Comparison of ENCODE assay signal across 8 mouse cellular contexts in genomic region chr8:104564633-104565456, GRCm38 (mm10). TPM values are rescaled to one million over a fixed set of nuclear protein-coding genes. Genes with fewer than 3 reads are reported as not detected.
DNase-seq lines count a peak whose midpoint lies in the region; ATAC-seq and TF ChIP-seq lines count a peak whose summit lies in the region.

No protein-coding gene starts in this region.

- no peaks in the 10 kb centered on the region for H3K4me1 ChIP-seq in ES-Bruce4 (ENCODE audit: control insufficient read depth, insufficient read depth, low read length)
- no peaks in the 10 kb centered on the region for H3K4me1 ChIP-seq in forebrain, embryonic 12.5 days
- peaks cover 3% of the 10 kb centered on the region; the same call in 1 of the 2 replicates for H3K4me1 ChIP-seq in heart, postnatal 0 days (ENCODE audit: control insufficient read depth, insufficient read depth)
- peaks cover 11% of the 10 kb centered on the region; the same call in 1 of the 2 replicates for H3K4me1 ChIP-seq in liver, embryonic 15.5 days (replicated peaks)
- H3K4me1 ChIP-seq in neural tube, embryonic 12.5 days: no peaks in the 10 kb centered on the region
- H3K4me1 ChIP-seq in stomach, postnatal 0 days (replicated peaks; ENCODE audit: control insufficient read depth, insufficient read depth): no peaks in the 10 kb centered on the region

- DNase-seq in c-Kit-positive CD71-positive TER-119-positive erythroid progenitor cells, embryonic 14.5 days (ENCODE audit: low spot score): peak; percentile 88
- DNase-seq in heart, postnatal 0 days (ENCODE audit: low spot score): peak; percentile 91
- peak; percentile 90 to 95 for DNase-seq in kidney, postnatal 36 days
- DNase-seq in stomach, postnatal 0 days (ENCODE audit: low spot score): peak; percentile 94

- H3K4me2 ChIP-seq in forebrain, embryonic 12.5 days: no peak overlapping the region
- H3K4me2 ChIP-seq in heart, postnatal 0 days (ENCODE audit: low read depth, low read length): peak overlapping the region; percentile 41; the same call in 1 of the 2 replicates
- H3K4me2 ChIP-seq in liver, embryonic 15.5 days: peak overlapping the region; percentile 38
- H3K4me2 ChIP-seq in neural tube, embryonic 12.5 days (replicated peaks): peak overlapping the region; percentile 34
- H3K4me2 ChIP-seq in stomach, postnatal 0 days (replicated peaks; ENCODE audit: low read depth): no peak overlapping the region

- H3K36me3 ChIP-seq in ES-Bruce4 (ENCODE audit: control insufficient read depth, insufficient read depth, low read length, poor library complexity, severe bottlenecking): no peaks in the 10 kb centered on the region
- H3K36me3 ChIP-seq in forebrain, embryonic 12.5 days (replicated peaks): no peaks in the 10 kb centered on the region
- no peaks in the 10 kb centered on the region for H3K36me3 ChIP-seq in heart, postnatal 0 days (replicated peaks; ENCODE audit: control insufficient read depth, insufficient read depth, low read length)
- H3K36me3 ChIP-seq in liver, embryonic 15.5 days (replicated peaks): no peaks in the 10 kb centered on the region
- no peaks in the 10 kb centered on the region for H3K36me3 ChIP-seq in neural tube, embryonic 12.5 days
- H3K36me3 ChIP-seq in stomach, postnatal 0 days (ENCODE audit: control insufficient read depth, insufficient read depth, low read length): no peaks in the 10 kb centered on the region

- TF ChIP-seq CTCF in ES-Bruce4 (IDR thresholded peaks at IDR 0.05; ENCODE audit: low read depth, low read length): peak; percentile 81
- peak; percentile 97 for TF ChIP-seq CTCF in heart, postnatal 0 days (IDR thresholded peaks at IDR 0.05; ENCODE audit: low read depth)
- peak; percentile 91 for TF ChIP-seq CTCF in stomach, postnatal 0 days (IDR thresholded peaks at IDR 0.05; ENCODE audit: low read depth)

- 15% methylated on average over 22 of the region's 22 CpGs for WGBS in forebrain, embryonic 12.5 days
- 17% methylated on average over 21 of the region's 22 CpGs for WGBS in heart, postnatal 0 days
- WGBS in liver, embryonic 15.5 days (ENCODE audit: insufficient replicate concordance): 9% methylated on average over 22 of the region's 22 CpGs
- 18% methylated on average over 22 of the region's 22 CpGs for WGBS in neural tube, embryonic 12.5 days
- 18% methylated on average over 22 of the region's 22 CpGs for WGBS in stomach, postnatal 0 days

- ATAC-seq in forebrain, embryonic 12.5 days (ENCODE audit: low FRiP score): peak; percentile 77; the same call in 1 of the 2 replicates
- ATAC-seq in heart, postnatal 0 days (ENCODE audit: insufficient read depth, low read depth): peak; percentile 88
- peak; percentile 80 for ATAC-seq in liver, embryonic 15.5 days (ENCODE audit: insufficient read depth)
- ATAC-seq in neural tube, embryonic 12.5 days (ENCODE audit: low FRiP score, low read depth): peak; percentile 92
- peak; percentile 95 for ATAC-seq in stomach, postnatal 0 days (ENCODE audit: low FRiP score, low TSS enrichment)

- H3K27me3 ChIP-seq in ES-Bruce4 (ENCODE audit: control insufficient read depth, insufficient read depth, low read length, poor library complexity, severe bottlenecking): no peaks in the 10 kb centered on the region
- H3K27me3 ChIP-seq in forebrain, embryonic 12.5 days: no peaks in the 10 kb centered on the region
- no peaks in the 10 kb centered on the region for H3K27me3 ChIP-seq in heart, postnatal 0 days (ENCODE audit: control insufficient read depth, insufficient read depth, low read length)
- no peaks in the 10 kb centered on the region for H3K27me3 ChIP-seq in liver, embryonic 15.5 days
- H3K27me3 ChIP-seq in neural tube, embryonic 12.5 days (replicated peaks): no peaks in the 10 kb centered on the region
- no peaks in the 10 kb centered on the region for H3K27me3 ChIP-seq in stomach, postnatal 0 days (ENCODE audit: control insufficient read depth, insufficient read depth, low read length)

- no peaks in the 10 kb centered on the region for H3K9me3 ChIP-seq in ES-Bruce4 (replicated peaks; ENCODE audit: control insufficient read depth, insufficient read depth, low read length, poor library complexity, severe bottlenecking)
- no peaks in the 10 kb centered on the region for H3K9me3 ChIP-seq in forebrain, embryonic 12.5 days
- H3K9me3 ChIP-seq in heart, postnatal 0 days (replicated peaks; ENCODE audit: control insufficient read depth, low read length): no peaks in the 10 kb centered on the region
- no peaks in the 10 kb centered on the region for H3K9me3 ChIP-seq in liver, embryonic 15.5 days (replicated peaks)
- no peaks in the 10 kb centered on the region for H3K9me3 ChIP-seq in neural tube, embryonic 12.5 days
- no peaks in the 10 kb centered on the region for H3K9me3 ChIP-seq in stomach, postnatal 0 days (ENCODE audit: control insufficient read depth, low read length)

- TF ChIP-seq EP300 in ES-Bruce4 (IDR thresholded peaks at IDR 0.05; ENCODE audit: insufficient read depth, low read depth, low read length): no peak
- TF ChIP-seq EP300 in heart, postnatal 0 days (IDR thresholded peaks at IDR 0.05; ENCODE audit: low read depth): no peak
- TF ChIP-seq EP300 in stomach, postnatal 0 days (optimal IDR thresholded peaks at IDR 0.05): no peak

- no peak overlapping the region for H3K27ac ChIP-seq in ES-Bruce4 (ENCODE audit: insufficient read depth, low read length)
- H3K27ac ChIP-seq in forebrain, embryonic 12.5 days: no peak overlapping the region
- H3K27ac ChIP-seq in heart, postnatal 0 days (ENCODE audit: low read depth): no peak overlapping the region
- no peak overlapping the region for H3K27ac ChIP-seq in liver, embryonic 15.5 days (replicated peaks)
- H3K27ac ChIP-seq in neural tube, embryonic 12.5 days: no peak overlapping the region
- no peak overlapping the region for H3K27ac ChIP-seq in stomach, postnatal 0 days (replicated peaks)

- no peak overlapping the region for H3K9ac ChIP-seq in ES-Bruce4 (ENCODE audit: low read depth, poor library complexity, severe bottlenecking)
- no peak overlapping the region for H3K9ac ChIP-seq in forebrain, embryonic 12.5 days
- H3K9ac ChIP-seq in heart, postnatal 0 days (replicated peaks; ENCODE audit: low read depth, low read length): no peak overlapping the region
- no peak overlapping the region for H3K9ac ChIP-seq in liver, embryonic 15.5 days
- H3K9ac ChIP-seq in neural tube, embryonic 12.5 days: no peak overlapping the region
- no peak overlapping the region for H3K9ac ChIP-seq in stomach, postnatal 0 days (ENCODE audit: low read length)

- H3K4me3 ChIP-seq in ES-Bruce4 (ENCODE audit: low read depth, low read length): no peak overlapping the region
- no peak overlapping the region for H3K4me3 ChIP-seq in forebrain, embryonic 12.5 days (replicated peaks)
- no peak overlapping the region for H3K4me3 ChIP-seq in heart, postnatal 0 days (ENCODE audit: low read depth, low read length)
- H3K4me3 ChIP-seq in liver, embryonic 15.5 days (replicated peaks): no peak overlapping the region
- no peak overlapping the region for H3K4me3 ChIP-seq in neural tube, embryonic 12.5 days
- H3K4me3 ChIP-seq in stomach, postnatal 0 days (ENCODE audit: low read depth, low read length): no peak overlapping the region

- no peak for TF ChIP-seq POLR2A in ES-Bruce4 (IDR thresholded peaks at IDR 0.05; ENCODE audit: insufficient read depth, low read length)

RNA-seq across cellular contexts. Expression of gene Pdp2, which starts 26.4 kb away (rescaled TPM):
- polyA plus RNA-seq in ES-Bruce4 (2011; ENCODE audit: insufficient read depth, insufficient read length, low read depth, missing spikeins): 12.1 and 13.0 TPM in 2 replicates
- 14.2 and 14.9 TPM in 2 replicates for polyA plus RNA-seq in forebrain, embryonic 12.5 days (2016; fragmentation: Nextera tagmentation; extraction: Ambion mirVana)
- total RNA-seq in heart, postnatal 0 days (2014; rRNA removed; ENCODE audit: low replicate concordance): 4.0 and 4.2 TPM in 2 replicates
- polyA plus RNA-seq in heart, postnatal 0 days (2015; fragmentation: Nextera tagmentation; extraction: Ambion mirVana): 5.7 and 6.1 TPM in 2 replicates
- polyA plus RNA-seq in liver, embryonic 15.5 days (2015; fragmentation: Nextera tagmentation; extraction: Ambion mirVana): 3.1 and 3.5 TPM in 2 replicates
- polyA plus RNA-seq in neural tube, embryonic 12.5 days (2016; fragmentation: Nextera tagmentation; extraction: Ambion mirVana): 17.2 and 17.5 TPM in 2 replicates
- polyA plus RNA-seq in stomach, postnatal 0 days (2015; fragmentation: Nextera tagmentation; extraction: Ambion mirVana): 5.5 and 6.2 TPM in 2 replicates

RNA-seq across cellular contexts. Expression of gene Car7, which starts 30.4 kb away (rescaled TPM):
- 1.2 and 1.4 TPM in 2 replicates for polyA plus RNA-seq in ES-Bruce4 (2011; ENCODE audit: insufficient read depth, insufficient read length, low read depth, missing spikeins)
- 1.5 and 1.6 TPM in 2 replicates for polyA plus RNA-seq in forebrain, embryonic 12.5 days (2016; fragmentation: Nextera tagmentation; extraction: Ambion mirVana)
- 0.99 and 2.3 TPM in 2 replicates for total RNA-seq in heart, postnatal 0 days (2014; rRNA removed; ENCODE audit: low replicate concordance)
- polyA plus RNA-seq in heart, postnatal 0 days (2015; fragmentation: Nextera tagmentation; extraction: Ambion mirVana): 3.0 and 3.6 TPM in 2 replicates
- 5.0 and 6.1 TPM in 2 replicates for polyA plus RNA-seq in liver, embryonic 15.5 days (2015; fragmentation: Nextera tagmentation; extraction: Ambion mirVana)
- 1.3 and 1.4 TPM in 2 replicates for polyA plus RNA-seq in neural tube, embryonic 12.5 days (2016; fragmentation: Nextera tagmentation; extraction: Ambion mirVana)
- polyA plus RNA-seq in stomach, postnatal 0 days (2015; fragmentation: Nextera tagmentation; extraction: Ambion mirVana): 1.2 and 1.3 TPM in 2 replicates

RNA-seq across cellular contexts. Expression of gene Nae1, which starts 30.4 kb away (rescaled TPM):
- 114 and 125 TPM in 2 replicates for polyA plus RNA-seq in ES-Bruce4 (2011; ENCODE audit: insufficient read depth, insufficient read length, low read depth, missing spikeins)
- 124 and 128 TPM in 2 replicates for polyA plus RNA-seq in forebrain, embryonic 12.5 days (2016; fragmentation: Nextera tagmentation; extraction: Ambion mirVana)
- total RNA-seq in heart, postnatal 0 days (2014; rRNA removed; ENCODE audit: low replicate concordance): 28.9 and 45.5 TPM in 2 replicates
- 66.3 and 66.6 TPM in 2 replicates for polyA plus RNA-seq in heart, postnatal 0 days (2015; fragmentation: Nextera tagmentation; extraction: Ambion mirVana)
- 26.7 and 28.7 TPM in 2 replicates for polyA plus RNA-seq in liver, embryonic 15.5 days (2015; fragmentation: Nextera tagmentation; extraction: Ambion mirVana)
- 112 and 124 TPM in 2 replicates for polyA plus RNA-seq in neural tube, embryonic 12.5 days (2016; fragmentation: Nextera tagmentation; extraction: Ambion mirVana)
- 59.2 and 64.1 TPM in 2 replicates for polyA plus RNA-seq in stomach, postnatal 0 days (2015; fragmentation: Nextera tagmentation; extraction: Ambion mirVana)

RNA-seq across cellular contexts. Expression of gene Terb1, which starts 55.1 kb away (rescaled TPM):
- polyA plus RNA-seq in ES-Bruce4 (2011; ENCODE audit: insufficient read depth, insufficient read length, low read depth, missing spikeins): 1.1 and 1.5 TPM in 2 replicates
- 0.18 and 0.32 TPM in 2 replicates for polyA plus RNA-seq in forebrain, embryonic 12.5 days (2016; fragmentation: Nextera tagmentation; extraction: Ambion mirVana)
- total RNA-seq in heart, postnatal 0 days (2014; rRNA removed; ENCODE audit: low replicate concordance): 0.15 TPM in 1 of 2 replicates, not detected in the other
- 0.05 and 0.07 TPM in 2 replicates for polyA plus RNA-seq in heart, postnatal 0 days (2015; fragmentation: Nextera tagmentation; extraction: Ambion mirVana)
- 0.05 TPM in 1 of 2 replicates, not detected in the other for polyA plus RNA-seq in liver, embryonic 15.5 days (2015; fragmentation: Nextera tagmentation; extraction: Ambion mirVana)
- polyA plus RNA-seq in neural tube, embryonic 12.5 days (2016; fragmentation: Nextera tagmentation; extraction: Ambion mirVana): 0.18 and 0.27 TPM in 2 replicates
- 0.18 and 0.33 TPM in 2 replicates for polyA plus RNA-seq in stomach, postnatal 0 days (2015; fragmentation: Nextera tagmentation; extraction: Ambion mirVana)

RNA-seq across cellular contexts. Expression of gene Cdh16, which starts 59.4 kb away (rescaled TPM):
- polyA plus RNA-seq in ES-Bruce4 (2011; ENCODE audit: insufficient read depth, insufficient read length, low read depth, missing spikeins): not detected in 2 replicates
- polyA plus RNA-seq in forebrain, embryonic 12.5 days (2016; fragmentation: Nextera tagmentation; extraction: Ambion mirVana): not detected in 2 replicates
- total RNA-seq in heart, postnatal 0 days (2014; rRNA removed; ENCODE audit: low replicate concordance): 8.3 and 8.9 TPM in 2 replicates
- polyA plus RNA-seq in heart, postnatal 0 days (2015; fragmentation: Nextera tagmentation; extraction: Ambion mirVana): 11.4 and 13.1 TPM in 2 replicates
- polyA plus RNA-seq in liver, embryonic 15.5 days (2015; fragmentation: Nextera tagmentation; extraction: Ambion mirVana): 0.08 and 0.18 TPM in 2 replicates
- not detected in 2 replicates for polyA plus RNA-seq in neural tube, embryonic 12.5 days (2016; fragmentation: Nextera tagmentation; extraction: Ambion mirVana)
- 0.30 TPM in 2 replicates for polyA plus RNA-seq in stomach, postnatal 0 days (2015; fragmentation: Nextera tagmentation; extraction: Ambion mirVana)

Comparison
In these comparisons a context has a peak if more than half of its experiments do, and no peak if none do; other contexts are left out.
1. H3K4me2 ChIP-seq: peak in heart, postnatal 0 days (single experiment), liver, embryonic 15.5 days (single experiment) and neural tube, embryonic 12.5 days (single experiment); none in forebrain, embryonic 12.5 days (single experiment) and stomach, postnatal 0 days (single experiment).
2. Peak in every context shown above with its lines, with median percentiles within 50 percentile points of each other: CTCF ChIP-seq, DNase-seq and ATAC-seq.